Mouse (Mus musculus) hindbrain, embryonic 11.5 days (tissue): ENCODE data around the gene Gm33543. TPM values are rescaled to one million over a fixed set of nuclear protein-coding genes. Genes with fewer than 3 reads are reported as not detected.

Experiments
- ATAC-seq: fragments of 200-750 bp; cut with Nextera tagmentation; 2 replicates; pipeline ENCODE4 v1.8.0; 2017; ENCODE audit warnings: mild to moderate bottlenecking, moderate TSS enrichment, moderate library complexity; ENCODE audit not compliant: low FRiP score
- DNase-seq: peaks from one replicate; pipeline ENCODE4 v3.0.0-alpha.2; 2015; ENCODE audit warnings: low spot score
- H3K27ac ChIP-seq: fragments of 300-500 bp; sonication (generic); 2 replicates; pipeline ENCODE4 v1.5.1; 2014; ENCODE audit warnings: mild to moderate bottlenecking, low read depth, low read length
- H3K27me3 ChIP-seq: fragments of 300-500 bp; sonication (generic); 2 replicates; pipeline ENCODE4 v1.6.1; 2014; ENCODE audit warnings: mild to moderate bottlenecking, low read length, moderate library complexity, mixed read lengths; ENCODE audit not compliant: control insufficient read depth, insufficient read depth
- H3K36me3 ChIP-seq: fragments of 300-500 bp; sonication (generic); 2 replicates; pipeline ENCODE4 v1.6.1; 2014; ENCODE audit warnings: mild to moderate bottlenecking, low read length, moderate library complexity, mixed read lengths; ENCODE audit not compliant: control insufficient read depth, insufficient read depth
- H3K4me1 ChIP-seq: fragments of 300-500 bp; sonication (generic); replicated peaks from 2 replicates; pipeline ENCODE4 v1.6.1; 2014; ENCODE audit warnings: low read length, mixed read lengths; ENCODE audit not compliant: control insufficient read depth, insufficient read depth
- H3K4me2 ChIP-seq: fragments of 300-500 bp; sonication (generic); replicated peaks from 2 replicates; pipeline ENCODE4 v1.6.1; 2014; ENCODE audit warnings: mild to moderate bottlenecking, low read depth, low read length
- H3K4me3 ChIP-seq: fragments of 300-500 bp; sonication (generic); 2 replicates; pipeline ENCODE4 v1.5.1; 2014; ENCODE audit warnings: low read depth, low read length
- H3K9ac ChIP-seq: fragments of 300-500 bp; sonication (generic); 2 replicates; pipeline ENCODE4 v1.6.1; 2014; ENCODE audit warnings: low read depth, low read length
- H3K9me3 ChIP-seq: fragments of 300-500 bp; sonication (generic); 2 replicates; pipeline ENCODE4 v1.6.1; 2016; ENCODE audit warnings: low read length; ENCODE audit not compliant: control insufficient read depth
- WGBS: fragments of 180-500 bp; shearing (Covaris S2); extraction: QIAGEN DNeasy Blood & Tissue Kit; methylation state at CpG from one replicate; pipeline ENCODE4 v1.1.7; 2014; 5-methylcytosine and 5-hydroxymethylcytosine counted together
- polyA plus RNA-seq: library from polyadenylated mRNA; unstranded; fragments of >200 nt; fragmentation: Nextera tagmentation; extraction: Ambion mirVana; gene quantifications from 2 replicates; pipeline ENCODE4 v1.2.1, GENCODE M21; 2014

Gene Gm33543
- polyA plus RNA-seq, 1 experiment from 2014 or later: not detected

DNA sequence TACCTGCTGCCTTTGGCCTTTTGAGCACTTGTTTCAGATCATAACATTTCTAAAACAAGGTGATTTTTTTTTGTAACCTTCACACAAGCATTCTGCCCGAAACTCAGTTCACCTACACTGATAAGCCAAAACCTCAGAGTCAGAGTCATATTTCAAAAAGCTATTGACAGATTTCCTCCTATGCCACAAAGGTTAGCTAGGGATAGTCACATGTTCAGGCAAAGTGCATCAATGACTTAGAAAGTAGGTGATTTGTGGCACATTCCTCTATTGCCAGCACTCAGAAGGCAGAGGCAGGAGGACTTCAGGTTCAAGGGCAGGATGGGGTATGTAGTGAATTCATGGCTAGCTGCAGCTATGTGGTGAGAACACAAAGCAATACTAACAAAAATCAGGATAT, 65.7 kb downstream of the Gm33543 start:
- Histone ChIP-seq H3K9me3 (no peaks in the 10 kb centered on the region), H3K36me3 (no peaks in the 10 kb centered on the region), H3K9ac (no peak overlapping the region), H3K4me3 (no peak overlapping the region), H3K4me1 (no peaks in the 10 kb centered on the region), H3K27me3 (no peaks in the 10 kb centered on the region), H3K4me2 (no peak overlapping the region), H3K27ac (no peak overlapping the region)
- ATAC-seq (no peak), DNase-seq (no peak)
- WGBS: 91% methylated on average over 1 of the region's 1 CpGs

DNA sequence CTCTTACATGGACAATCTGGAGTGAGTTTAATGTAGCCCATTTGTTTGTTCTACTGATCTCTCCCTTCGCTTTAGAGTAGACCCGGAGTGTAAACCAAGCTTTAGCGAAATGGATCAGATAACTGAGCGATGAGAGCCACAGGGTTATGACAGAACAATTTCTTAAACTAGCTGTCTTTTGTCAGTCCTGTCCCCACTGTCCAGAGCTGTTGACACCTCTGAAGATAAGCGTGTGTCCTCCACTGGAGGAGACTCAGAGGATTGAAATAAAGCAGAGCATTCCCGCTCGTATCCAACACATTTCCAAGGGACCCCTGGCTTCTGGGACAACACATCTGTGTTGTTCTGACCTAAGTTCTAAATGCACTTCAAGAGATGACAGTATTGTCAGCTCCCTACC, 67.9 kb downstream of the Gm33543 start:
- H3K4me3 ChIP-seq: no peak overlapping the region
- ATAC-seq (no peak), DNase-seq (no peak)
- H3K4me2 ChIP-seq: no peak overlapping the region
- H3K9me3 ChIP-seq: no peaks in the 10 kb centered on the region
- 91% methylated on average over 7 of the region's 7 CpGs for WGBS
- no peak overlapping the region for H3K27ac ChIP-seq
- H3K4me1 ChIP-seq: no peaks in the 10 kb centered on the region
- H3K27me3 ChIP-seq: no peaks in the 10 kb centered on the region
- no peak overlapping the region for H3K9ac ChIP-seq
- H3K36me3 ChIP-seq: no peaks in the 10 kb centered on the region

DNA sequence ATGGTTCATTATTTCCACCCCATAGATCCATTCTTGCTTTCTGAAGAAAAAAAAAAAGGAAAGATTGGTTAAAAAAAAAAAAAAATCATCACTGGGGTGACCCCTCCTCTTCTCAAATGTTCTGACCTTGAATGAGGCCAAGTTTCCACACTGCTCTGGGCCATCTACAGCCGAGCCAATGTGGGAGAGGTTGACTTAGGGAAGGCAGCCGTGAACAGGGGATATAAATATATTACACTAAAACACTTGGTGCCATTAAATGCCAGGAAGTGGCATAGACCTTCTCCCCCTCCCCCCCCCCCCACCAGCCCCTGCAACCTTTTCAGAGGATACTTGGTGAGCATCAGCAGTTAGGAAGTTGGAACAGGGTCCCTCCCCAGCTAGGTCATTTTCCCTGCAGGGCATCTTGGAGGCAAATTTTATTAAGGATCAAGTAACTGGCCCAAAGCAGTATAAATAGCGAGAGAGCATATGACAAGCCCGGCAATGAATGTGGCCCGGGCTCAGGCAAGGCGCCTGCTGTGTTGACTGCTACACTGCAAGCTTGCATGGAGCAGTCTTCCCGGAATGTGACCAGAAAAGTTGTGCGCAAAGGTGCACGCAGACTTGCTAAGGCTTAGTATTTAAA, 68.6 kb downstream of the Gm33543 start:
- 79% methylated on average over 9 of the region's 9 CpGs for WGBS
- DNase-seq (no peak), ATAC-seq (no peak)
- H3K9me3 ChIP-seq: no peaks in the 10 kb centered on the region
- no peak overlapping the region for H3K27ac ChIP-seq
- no peak overlapping the region for H3K9ac ChIP-seq
- H3K27me3 ChIP-seq: no peaks in the 10 kb centered on the region
- H3K4me3 ChIP-seq: no peak overlapping the region
- no peaks in the 10 kb centered on the region for H3K36me3 ChIP-seq
- H3K4me2 ChIP-seq: no peak overlapping the region
- no peaks in the 10 kb centered on the region for H3K4me1 ChIP-seq

Other genes with a start within 250 kb of the Gm33543 start
- not detected in 2 replicates for gene Anapc15-ps, start 169.5 kb downstream of the Gm33543 start, polyA plus RNA-seq
- 15.3 and 18.4 TPM in 2 replicates for gene Eea1, start 97.7 kb upstream of the Gm33543 start, polyA plus RNA-seq